11 mouse cellular contexts compared by ENCODE assay signal in genomic region chr5:100266671-100267510, GRCm38 (mm10).
DNase-seq lines count a peak whose midpoint lies in the region; ATAC-seq and TF ChIP-seq lines count a peak whose summit lies in the region.
"Had no signal": no experiment of that assay in that cellular context is flagged by ENCODE, and none has a peak within 500 bp of the region (broad histone marks: within the 10 kb centered on the region; RNA-seq: fewer than 3 reads in every experiment).

No protein-coding gene starts in this region.

- H3K9me3 ChIP-seq in hindbrain, embryonic 13.5 days, result no peaks in the 10 kb centered on the region
- H3K9me3 ChIP-seq in hindbrain, embryonic 10.5 days, result no peaks in the 10 kb centered on the region
- no peaks in the 10 kb centered on the region for H3K9me3 ChIP-seq in limb, embryonic 14.5 days (ENCODE audit: control insufficient read depth, low read length)
- H3K9me3 ChIP-seq: intestine, embryonic 15.5 days had no signal

- TF ChIP-seq POLR2A in brain, embryonic 14.5 days (IDR thresholded peaks at IDR 0.05; ENCODE audit: borderline replicate concordance, extremely low read depth, insufficient read depth, insufficient read length, poor library complexity, severe bottlenecking), result no peak
- TF ChIP-seq POLR2A in limb, embryonic 14.5 days (IDR thresholded peaks at IDR 0.05; ENCODE audit: borderline replicate concordance, extremely low read depth, insufficient read depth, insufficient read length), result no peak

- H3K4me1 ChIP-seq in hindbrain, embryonic 13.5 days (replicated peaks), result peaks cover 15% of the 10 kb centered on the region
- H3K4me1 ChIP-seq in hindbrain, embryonic 10.5 days (replicated peaks), result 0 out of 2 replicates have a peak, but pooled peaks cover 9% of the 10 kb centered on the region
- H3K4me1 ChIP-seq in limb, embryonic 14.5 days (ENCODE audit: control insufficient read depth, insufficient read depth, low read length), result peaks cover 10% of the 10 kb centered on the region
- H3K4me1 ChIP-seq: intestine, embryonic 15.5 days had no signal

- H3K4me2 ChIP-seq in hindbrain, embryonic 13.5 days, result no peak overlapping the region
- no peak overlapping the region for H3K4me2 ChIP-seq in limb, embryonic 14.5 days (replicated peaks; ENCODE audit: low read depth, low read length, severe bottlenecking)
- H3K4me2 ChIP-seq: intestine, embryonic 15.5 days had no signal

- no peak for DNase-seq in hindbrain, embryonic 10.5 days (ENCODE audit: low spot score)
- peak; percentile 39 for DNase-seq in brain, embryonic 14.5 days (ENCODE audit: low read depth)
- DNase-seq in cerebellum, postnatal 36 days, result peak; percentile 84 to 92
- peak; percentile 57 for DNase-seq in limb, embryonic 14.5 days (ENCODE audit: low spot score)
- no peak for DNase-seq in adrenal gland, adult 18-20 months (ENCODE audit: low spot score in 2 of 2)
- no peak for DNase-seq in right cerebral cortex, postnatal 4 days
- no peak for DNase-seq in right cerebral cortex, adult 18-20 months
- DNase-seq: liver, postnatal 0 days; midbrain, embryonic 14.5 days had no signal

- H3K27ac ChIP-seq in hindbrain, embryonic 13.5 days, result peak overlapping the region; percentile 31; the same call in 1 of the 2 replicates
- H3K27ac ChIP-seq in hindbrain, embryonic 10.5 days, result no peak overlapping the region
- H3K27ac ChIP-seq in limb, embryonic 14.5 days (replicated peaks; ENCODE audit: low read depth, low read length), result peak overlapping the region; percentile 26; the same call in 1 of the 2 replicates
- H3K27ac ChIP-seq: intestine, embryonic 15.5 days had no signal

- ATAC-seq in hindbrain, embryonic 13.5 days (ENCODE audit: low FRiP score), result peak; percentile 83; the same call in 1 of the 2 replicates
- ATAC-seq in limb, embryonic 14.5 days (ENCODE audit: low FRiP score, low read depth), result 0 out of 2 replicates have a peak, but pooled peaks have one; percentile 47
- ATAC-seq: intestine, embryonic 15.5 days; liver, postnatal 0 days had no signal

- H3K9ac ChIP-seq in hindbrain, embryonic 13.5 days, result 0 out of 2 replicates have a peak overlapping the region, but pooled peaks have one; percentile 5
- no peak overlapping the region for H3K9ac ChIP-seq in limb, embryonic 14.5 days (ENCODE audit: low read depth, low read length, severe bottlenecking)
- H3K9ac ChIP-seq: intestine, embryonic 15.5 days; liver, postnatal 0 days had no signal

- H3K4me3 ChIP-seq in hindbrain, embryonic 13.5 days, result no peak overlapping the region
- H3K4me3 ChIP-seq in hindbrain, embryonic 10.5 days, result no peak overlapping the region
- H3K4me3 ChIP-seq in limb, embryonic 14.5 days (replicated peaks; ENCODE audit: low read length), result no peak overlapping the region
- H3K4me3 ChIP-seq: intestine, embryonic 15.5 days had no signal

- TF ChIP-seq CTCF in brain, embryonic 14.5 days (IDR thresholded peaks at IDR 0.05; ENCODE audit: borderline replicate concordance, extremely low read depth, insufficient read depth, insufficient read length), result no peak

- no peaks in the 10 kb centered on the region for H3K27me3 ChIP-seq in hindbrain, embryonic 13.5 days
- H3K27me3 ChIP-seq in hindbrain, embryonic 10.5 days (ENCODE audit: insufficient read depth, poor library complexity, severe bottlenecking), result no peaks in the 10 kb centered on the region
- no peaks in the 10 kb centered on the region for H3K27me3 ChIP-seq in limb, embryonic 14.5 days (ENCODE audit: control insufficient read depth, insufficient read depth, low read length)
- H3K27me3 ChIP-seq: intestine, embryonic 15.5 days had no signal

- WGBS in hindbrain, embryonic 13.5 days, result 61% methylated on average over 17 of the region's 17 CpGs
- WGBS in hindbrain, embryonic 10.5 days, result 76% methylated on average over 17 of the region's 17 CpGs
- WGBS in limb, embryonic 14.5 days, result 38% methylated on average over 17 of the region's 17 CpGs

- no peaks in the 10 kb centered on the region for H3K36me3 ChIP-seq in hindbrain, embryonic 13.5 days
- H3K36me3 ChIP-seq in hindbrain, embryonic 10.5 days, result no peaks in the 10 kb centered on the region
- H3K36me3 ChIP-seq in limb, embryonic 14.5 days (ENCODE audit: control insufficient read depth, insufficient read depth, low read length), result no peaks in the 10 kb centered on the region
- H3K36me3 ChIP-seq: intestine, embryonic 15.5 days had no signal

Comparison
In these comparisons a context has a peak if more than half of its experiments do, and no peak if none do; other contexts are left out.
1. DNase-seq: peak in brain, embryonic 14.5 days (single experiment), cerebellum, postnatal 36 days (2 of 2) and limb, embryonic 14.5 days (single experiment); none in hindbrain, embryonic 10.5 days (single experiment), adrenal gland, adult 18-20 months (0 of 2), right cerebral cortex, postnatal 4 days (single experiment) and right cerebral cortex, adult 18-20 months (single experiment).